Mouse (Mus musculus): ENCODE measurements around the gene Dvl2. TPM values are rescaled to one million over a fixed set of nuclear protein-coding genes. Genes with fewer than 3 reads are reported as not detected.
"Not testable (repeated sequence)": the region's sequence is repeated elsewhere in the genome, so short reads cannot be mapped to it uniquely, and the experiment has no call there.

Gene Dvl2
- polyA plus RNA-seq, 2 experiments = 40.3 to 65.4 TPM

GRCm38 (mm10) chr11:70014880-70015558 lies 14.6 kb downstream of the Dvl2 start, which contains the start of gene Acadvl:
TSS of gene Acadvl (minus strand) at chr11:70015411.
- ATAC-seq (ENCODE audit: low FRiP score, low read depth) (peak; percentile 77), DNase-seq (ENCODE audit: low spot score) (peak; percentile 78)
- Histone ChIP-seq H3K9ac (ENCODE audit: low read depth, low read length, severe bottlenecking) (peak within 1 kb of the TSS; percentile 71), H3K4me3 (replicated peaks; ENCODE audit: low read length) (peak within 1 kb of the TSS; percentile 55), H3K27me3 (ENCODE audit: control insufficient read depth, insufficient read depth, low read length) (no peaks in the 10 kb centered on the region), H3K27ac (replicated peaks; ENCODE audit: low read depth, low read length) (peak within 1 kb of the TSS; percentile 53), H3K9me3 (ENCODE audit: control insufficient read depth, low read length) (no peaks in the 10 kb centered on the region), H3K4me1 (ENCODE audit: control insufficient read depth, insufficient read depth, low read length) (peaks cover 32% of the 10 kb centered on the region), H3K4me2 (replicated peaks; ENCODE audit: low read depth, low read length, severe bottlenecking) (peak within 1 kb of the TSS; percentile 85), H3K36me3 (ENCODE audit: control insufficient read depth, insufficient read depth, low read length) (peaks cover 39% of the 10 kb centered on the region)
- TF ChIP-seq POLR2A (IDR thresholded peaks at IDR 0.05; ENCODE audit: borderline replicate concordance, extremely low read depth, insufficient read depth, insufficient read length) = no peak
- under 1% methylated on average over 34 of the region's 35 CpGs for WGBS

GRCm38 (mm10) chr11:70015677-70016076 lies 15.3 kb downstream of the Dvl2 start:
- H3K4me3 ChIP-seq (replicated peaks; ENCODE audit: low read length) = peak overlapping the region; percentile 55; the same call in 1 of the 2 replicates
- H3K27ac ChIP-seq (replicated peaks; ENCODE audit: low read depth, low read length) = no peak overlapping the region
- ATAC-seq (ENCODE audit: low FRiP score, low read depth) (no peak), DNase-seq (ENCODE audit: low spot score) (no peak)
- no peaks in the 10 kb centered on the region for H3K9me3 ChIP-seq (ENCODE audit: control insufficient read depth, low read length)
- H3K4me2 ChIP-seq (replicated peaks; ENCODE audit: low read depth, low read length, severe bottlenecking) = peak overlapping the region; percentile 85
- H3K36me3 ChIP-seq (ENCODE audit: control insufficient read depth, insufficient read depth, low read length) = peaks cover 32% of the 10 kb centered on the region
- no peak overlapping the region for H3K9ac ChIP-seq (ENCODE audit: low read depth, low read length, severe bottlenecking)
- WGBS = 72% methylated on average over 6 of the region's 6 CpGs
- no peaks in the 10 kb centered on the region for H3K27me3 ChIP-seq (ENCODE audit: control insufficient read depth, insufficient read depth, low read length)
- peaks cover 38% of the 10 kb centered on the region for H3K4me1 ChIP-seq (ENCODE audit: control insufficient read depth, insufficient read depth, low read length)
- TF ChIP-seq POLR2A (IDR thresholded peaks at IDR 0.05; ENCODE audit: borderline replicate concordance, extremely low read depth, insufficient read depth, insufficient read length) = no peak

- not testable (repeated sequence) for H3K4me2 ChIP-seq (replicated peaks; ENCODE audit: low read depth, low read length, severe bottlenecking); DNase-seq (ENCODE audit: low spot score); H3K27ac ChIP-seq (replicated peaks; ENCODE audit: low read depth, low read length); ATAC-seq (ENCODE audit: low FRiP score, low read depth); H3K4me3 ChIP-seq (replicated peaks; ENCODE audit: low read length); H3K27me3 ChIP-seq (ENCODE audit: control insufficient read depth, insufficient read depth, low read length); H3K9ac ChIP-seq (ENCODE audit: low read depth, low read length, severe bottlenecking); H3K9me3 ChIP-seq (ENCODE audit: control insufficient read depth, low read length)
- H3K36me3 ChIP-seq (ENCODE audit: control insufficient read depth, insufficient read depth, low read length) = peaks cover 27% of the 10 kb centered on the region
- 87% methylated on average over 2 of the region's 2 CpGs for WGBS
- peaks cover 41% of the 10 kb centered on the region for H3K4me1 ChIP-seq (ENCODE audit: control insufficient read depth, insufficient read depth, low read length)
Observed at GRCm38 (mm10) chr11:70016177-70016576, 15.8 kb downstream of the Dvl2 start.

- Histone ChIP-seq H3K9me3 (ENCODE audit: control insufficient read depth, low read length) (no peaks in the 10 kb centered on the region), H3K36me3 (ENCODE audit: control insufficient read depth, insufficient read depth, low read length) (peaks cover 22% of the 10 kb centered on the region), H3K4me1 (ENCODE audit: control insufficient read depth, insufficient read depth, low read length) (peaks cover 41% of the 10 kb centered on the region), H3K9ac (ENCODE audit: low read depth, low read length, severe bottlenecking) (peak within 1 kb of the TSS; percentile 88), H3K27me3 (ENCODE audit: control insufficient read depth, insufficient read depth, low read length) (no peaks in the 10 kb centered on the region), H3K4me3 (replicated peaks; ENCODE audit: low read length) (peak within 1 kb of the TSS; percentile 79), H3K27ac (replicated peaks; ENCODE audit: low read depth, low read length) (peak within 1 kb of the TSS; percentile 49), H3K4me2 (replicated peaks; ENCODE audit: low read depth, low read length, severe bottlenecking) (peak within 1 kb of the TSS; percentile 89)
- DNase-seq (ENCODE audit: low spot score) = no peak
- no peak for TF ChIP-seq POLR2A (IDR thresholded peaks at IDR 0.05; ENCODE audit: borderline replicate concordance, extremely low read depth, insufficient read depth, insufficient read length)
- 80% methylated on average over 3 of the region's 3 CpGs for WGBS
- no peak for ATAC-seq (ENCODE audit: low FRiP score, low read depth)
Observed at GRCm38 (mm10) chr11:70016669-70017068, 16.3 kb downstream of the Dvl2 start, which contains the start of gene Dlg4. TSS of gene Dlg4 (plus strand) at chr11:70016942.

- H3K9ac ChIP-seq (ENCODE audit: low read depth, low read length, severe bottlenecking) = peak overlapping the region; percentile 88; the same call in 1 of the 2 replicates
- 43% methylated on average over 7 of the region's 7 CpGs for WGBS
Observed at GRCm38 (mm10) chr11:70017199-70017767, 16.9 kb downstream of the Dvl2 start.

More at GRCm38 (mm10) chr11:70017199-70017767, 16.9 kb downstream of the Dvl2 start:
- Histone ChIP-seq H3K27me3 (ENCODE audit: control insufficient read depth, insufficient read depth, low read length) (no peaks in the 10 kb centered on the region), H3K4me1 (ENCODE audit: control insufficient read depth, insufficient read depth, low read length) (peaks cover 45% of the 10 kb centered on the region), H3K27ac (replicated peaks; ENCODE audit: low read depth, low read length) (peak overlapping the region; percentile 49), H3K9me3 (ENCODE audit: control insufficient read depth, low read length) (no peaks in the 10 kb centered on the region), H3K4me2 (replicated peaks; ENCODE audit: low read depth, low read length, severe bottlenecking) (peak overlapping the region; percentile 89), H3K36me3 (ENCODE audit: control insufficient read depth, insufficient read depth, low read length) (peaks cover 16% of the 10 kb centered on the region), H3K4me3 (replicated peaks; ENCODE audit: low read length) (peak overlapping the region; percentile 79)
- ATAC-seq (ENCODE audit: low FRiP score, low read depth) (no peak), DNase-seq (ENCODE audit: low spot score) (no peak)
- no peak for TF ChIP-seq POLR2A (IDR thresholded peaks at IDR 0.05; ENCODE audit: borderline replicate concordance, extremely low read depth, insufficient read depth, insufficient read length)

Data from limb, embryonic 14.5 days (tissue).